Mouse (Mus musculus) adipocyte (in vitro differentiated cells): ENCODE measurements around the gene Thrsp.
A peak's percentile ranks its signal among the peaks of the same experiment; 100 is the strongest.
"Not testable (repeated sequence)": the region's sequence is repeated elsewhere in the genome, so short reads cannot be mapped to it uniquely, and the experiment has no call there.

Source experiments
- DNase-seq: peaks from one replicate; pipeline ENCODE4 v3.0.0-alpha.2; 2016; ENCODE audit warnings: low spot score

Gene Thrsp

DNA sequence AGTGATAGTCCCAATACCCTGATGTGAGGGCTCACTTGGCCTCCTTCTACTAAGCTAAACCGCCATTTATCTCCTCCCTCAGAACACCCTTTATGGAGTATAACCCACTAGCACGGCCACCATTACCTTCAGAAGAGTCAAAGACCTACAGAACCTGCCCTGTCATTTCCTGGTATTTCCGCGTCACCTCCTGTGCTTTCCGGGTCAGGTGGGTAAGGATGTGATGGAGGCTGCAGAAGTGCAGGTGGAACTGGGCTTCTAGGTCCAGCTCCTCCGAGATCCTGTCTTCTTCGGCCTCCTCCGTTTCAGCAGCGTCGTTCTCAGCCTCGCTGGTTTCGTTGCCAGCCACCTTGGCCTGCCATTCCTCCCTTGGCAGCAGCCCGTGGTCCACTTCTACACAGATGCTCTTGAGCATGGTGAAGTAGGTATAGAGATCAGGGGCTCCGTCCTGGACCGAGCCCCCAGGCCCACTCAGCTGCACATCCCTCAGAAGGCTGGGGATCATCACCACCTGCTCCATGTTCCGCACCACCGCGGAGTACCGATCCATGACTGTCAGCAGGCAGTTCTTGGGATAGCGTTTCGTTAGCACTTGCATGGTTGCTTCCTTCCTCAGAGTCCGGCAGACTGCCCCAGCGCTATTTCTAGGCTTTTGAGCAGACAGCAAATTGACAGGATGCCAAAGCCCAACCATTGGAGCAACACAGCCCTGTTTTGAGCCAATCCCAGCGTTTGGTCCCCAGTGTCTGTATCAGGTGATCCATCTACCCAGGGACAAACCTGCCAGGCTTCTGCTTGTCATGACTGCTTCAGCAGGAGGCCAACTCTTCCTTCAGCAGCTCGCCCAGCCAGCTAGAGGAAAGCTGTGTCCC is at the start of gene Thrsp:
Gene Thrsp (minus strand): TSS at position 825 of the 872 bp plus-strand sequence.
- DNase-seq = peak; percentile 83

DNA sequence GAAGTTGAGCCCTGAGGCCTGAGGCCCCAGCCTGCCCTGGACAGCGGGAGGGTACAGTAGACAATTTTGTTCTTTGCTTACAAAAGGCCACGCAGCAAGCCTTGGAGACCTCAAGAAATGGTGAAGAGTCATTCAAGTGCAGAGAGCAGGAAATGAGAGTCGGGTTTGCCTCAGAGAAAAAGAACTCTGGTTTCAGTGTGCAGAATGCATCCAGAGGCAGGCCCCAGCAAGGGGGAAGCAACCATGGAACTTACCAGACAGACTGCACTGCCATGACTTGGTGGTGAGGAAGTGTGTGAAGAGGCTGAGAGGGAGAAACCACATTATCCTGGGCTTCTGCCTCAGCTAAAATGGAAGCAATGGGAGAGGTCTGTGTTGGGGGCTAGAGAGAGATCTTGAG is 38.0 kb upstream of the Thrsp start:
- no peak for DNase-seq

DNA sequence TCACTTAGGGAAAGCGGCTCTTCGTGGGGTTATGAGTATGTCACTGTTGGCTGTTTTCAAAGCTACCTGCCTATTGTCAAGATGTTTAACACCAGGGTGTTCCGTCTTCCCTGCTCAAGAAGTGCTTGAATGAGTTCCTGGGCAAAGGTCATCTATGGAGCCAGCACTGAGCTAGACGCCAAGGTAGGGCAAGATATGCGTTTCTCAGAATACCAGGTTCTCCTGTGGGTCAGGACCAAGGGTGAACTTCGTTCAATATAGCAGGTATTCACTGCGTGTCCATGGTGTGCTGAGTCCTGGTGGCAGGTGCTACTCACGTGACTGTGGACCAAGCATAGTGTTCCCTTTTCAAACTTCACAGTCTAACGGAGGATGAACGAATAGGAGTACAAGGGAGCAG is 37.3 kb upstream of the Thrsp start:
- no peak for DNase-seq

DNA sequence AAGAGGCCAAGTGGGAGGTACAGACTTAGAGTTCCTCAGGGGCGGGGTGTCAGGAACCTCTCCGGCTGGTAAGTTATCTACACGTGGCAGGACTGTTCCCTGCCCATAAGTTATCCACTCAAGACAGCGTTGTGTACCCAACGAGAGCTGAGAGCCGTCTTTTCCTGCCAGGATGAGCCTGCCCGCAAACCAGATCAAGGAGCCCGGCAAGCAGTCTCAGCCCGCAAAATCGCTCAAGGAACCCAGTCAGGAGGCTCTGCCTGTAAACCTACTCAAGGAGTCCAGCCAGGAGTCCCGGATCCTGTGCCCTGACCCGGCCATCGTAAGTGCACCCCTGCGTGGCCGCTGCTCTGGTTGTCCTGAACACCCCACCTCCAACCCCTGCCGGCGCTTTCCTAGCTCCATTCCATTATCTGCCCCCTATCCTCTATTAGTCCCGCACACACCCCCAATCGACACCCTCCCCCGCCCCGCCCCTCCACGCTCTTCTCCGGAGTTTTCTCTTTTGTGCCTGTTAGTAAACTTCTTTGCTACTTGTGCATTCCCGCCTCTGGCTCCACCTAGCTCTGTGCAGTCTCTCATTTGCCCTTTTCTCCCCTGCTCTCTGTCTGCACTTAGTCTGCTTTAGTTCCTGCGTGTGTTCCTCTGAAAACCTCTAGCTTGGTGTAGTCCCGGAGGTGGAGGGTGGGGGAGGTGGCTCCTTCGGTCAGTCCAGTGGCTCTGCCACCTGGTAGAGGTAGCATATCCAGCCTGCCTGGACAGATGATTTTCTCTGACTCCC is 35.8 kb upstream of the Thrsp start:
- peak; percentile 55 for DNase-seq

DNA sequence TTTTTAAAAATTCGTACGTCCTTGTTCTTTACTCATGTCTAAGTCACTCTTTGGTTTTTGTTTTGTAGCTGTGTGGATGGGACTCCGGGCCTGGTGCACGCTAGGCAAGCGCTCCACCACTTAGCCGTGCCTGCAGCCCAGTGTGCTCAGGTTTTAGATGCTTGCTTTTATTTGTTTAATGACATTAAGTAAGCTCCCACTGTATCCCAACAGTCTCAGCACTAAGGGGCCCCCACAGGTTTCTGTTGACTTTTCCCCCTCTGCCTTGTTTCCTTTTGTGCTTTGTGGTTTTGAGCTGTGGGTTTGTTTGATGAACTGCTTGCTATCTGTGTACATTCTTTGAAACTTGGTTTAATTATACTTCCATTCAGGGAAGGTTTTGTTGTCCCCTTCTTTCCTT is 34.7 kb upstream of the Thrsp start:
- no peak for DNase-seq

DNA sequence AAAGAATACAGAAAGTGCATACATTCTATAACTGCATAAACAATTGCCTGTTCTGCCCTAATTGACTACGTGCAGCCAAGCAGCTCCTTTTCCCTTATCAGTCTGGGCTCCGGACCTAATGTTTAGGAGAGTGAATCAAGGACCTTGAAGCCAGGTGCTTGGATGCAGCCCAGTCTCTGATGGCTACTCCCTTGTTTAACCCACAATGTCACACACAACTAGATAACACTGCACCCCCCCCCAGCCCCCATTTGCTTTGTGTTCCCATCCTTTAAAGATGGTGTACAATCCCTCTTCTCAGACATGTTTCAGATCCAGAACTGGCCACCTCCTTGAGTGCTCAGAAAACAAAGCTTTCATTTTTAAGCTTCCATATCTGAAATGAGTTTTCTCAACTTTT is 33.5 kb upstream of the Thrsp start, which contains the start of gene Kctd14:
Gene Kctd14 (plus strand): TSS at position 301 of the 400 bp plus-strand sequence.
- not testable (repeated sequence) for DNase-seq

DNA sequence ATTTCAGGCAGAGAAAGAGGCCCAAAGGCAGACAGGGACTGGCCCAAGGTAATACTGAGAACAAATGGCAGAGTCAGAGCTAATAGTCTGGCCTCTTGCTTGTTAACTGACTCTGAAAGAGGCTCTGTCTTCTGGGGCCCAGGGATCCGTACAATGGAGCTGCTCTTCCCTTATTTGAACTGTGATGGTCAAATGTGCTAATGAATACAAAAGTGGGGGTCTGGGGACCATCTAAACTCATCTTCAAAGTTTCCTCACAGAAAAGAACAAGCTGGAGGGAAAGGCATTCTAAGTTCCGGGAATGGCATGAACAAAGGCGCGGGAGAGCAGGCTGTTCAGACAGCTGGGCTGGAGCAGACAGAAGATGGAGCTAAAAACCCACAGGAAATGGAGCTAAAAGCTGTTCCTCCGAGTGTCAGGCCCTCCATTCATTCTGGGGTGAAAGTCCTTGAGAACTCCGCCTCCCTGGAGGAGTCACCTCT is 29.6 kb upstream of the Thrsp start:
- peak; percentile 47 for DNase-seq

DNA sequence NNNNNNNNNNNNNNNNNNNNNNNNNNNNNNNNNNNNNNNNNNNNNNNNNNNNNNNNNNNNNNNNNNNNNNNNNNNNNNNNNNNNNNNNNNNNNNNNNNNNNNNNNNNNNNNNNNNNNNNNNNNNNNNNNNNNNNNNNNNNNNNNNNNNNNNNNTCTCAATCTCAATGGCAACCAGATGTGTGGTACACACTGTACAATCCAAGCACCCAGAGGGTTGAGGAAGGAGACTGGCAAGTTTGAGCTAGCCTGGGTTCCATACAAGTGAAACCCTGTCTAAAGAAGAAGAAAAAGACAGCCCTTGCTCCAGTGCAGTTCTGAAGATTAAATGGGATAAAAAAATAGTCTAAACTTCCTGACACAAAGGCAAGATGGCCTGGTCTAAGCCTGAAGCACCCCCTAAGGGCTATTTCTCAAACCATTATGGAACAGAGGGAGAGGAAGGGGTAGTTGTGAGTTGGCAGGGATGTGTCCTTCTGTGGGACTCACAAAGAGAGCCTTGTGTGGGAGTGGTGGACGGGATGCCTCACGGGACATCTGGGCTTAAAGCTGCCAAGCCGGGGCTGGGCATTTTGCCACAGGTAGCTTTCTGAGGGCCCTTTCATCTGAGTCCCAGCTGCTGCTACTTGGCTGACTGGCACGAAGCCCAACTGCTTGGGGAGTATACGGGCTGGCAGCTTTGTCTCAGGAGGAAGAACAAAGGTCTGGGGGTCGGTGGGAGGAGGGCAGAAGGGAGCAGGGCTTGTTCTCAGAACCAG is 28.8 kb upstream of the Thrsp start:
- peak; percentile 85 for DNase-seq

DNA sequence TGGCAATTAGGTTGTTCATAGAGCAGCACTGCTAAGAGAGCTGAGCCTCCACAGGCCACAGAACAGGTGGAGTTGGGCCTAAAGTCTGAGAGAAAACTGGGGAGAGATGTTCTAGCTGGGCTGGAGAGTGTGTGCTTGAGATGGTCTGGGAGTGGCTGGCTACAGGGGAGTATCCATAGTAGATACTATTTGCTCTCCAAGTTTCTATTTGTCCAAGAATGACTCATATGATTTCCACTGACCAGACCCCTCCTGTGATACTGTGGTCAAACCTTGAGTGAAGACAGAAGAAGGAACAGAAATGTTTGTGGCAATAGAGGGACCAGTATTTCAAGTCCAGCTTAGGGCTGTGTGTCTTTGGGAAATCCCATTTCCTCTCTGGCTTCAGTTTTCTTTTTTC is 21.5 kb upstream of the Thrsp start:
- no peak for DNase-seq

DNA sequence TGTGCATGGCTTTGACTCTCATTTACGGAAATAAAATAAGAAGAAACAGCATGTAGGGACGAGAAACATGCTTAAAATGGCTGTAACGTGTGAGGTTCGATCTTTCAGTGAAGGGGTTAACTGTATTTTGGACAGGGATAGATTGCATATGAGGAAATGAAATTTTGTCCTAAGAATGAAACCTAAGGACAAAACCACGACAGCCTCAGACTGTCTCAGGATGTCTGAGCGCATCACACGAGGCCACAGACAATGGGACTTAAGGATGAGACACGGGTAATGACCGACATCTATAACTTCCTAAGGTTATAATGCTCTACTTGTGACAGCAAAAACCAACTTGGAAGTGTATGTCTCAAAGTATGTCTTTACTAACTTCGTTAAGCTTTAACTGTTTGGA is 17.0 kb upstream of the Thrsp start:
- no peak for DNase-seq

DNA sequence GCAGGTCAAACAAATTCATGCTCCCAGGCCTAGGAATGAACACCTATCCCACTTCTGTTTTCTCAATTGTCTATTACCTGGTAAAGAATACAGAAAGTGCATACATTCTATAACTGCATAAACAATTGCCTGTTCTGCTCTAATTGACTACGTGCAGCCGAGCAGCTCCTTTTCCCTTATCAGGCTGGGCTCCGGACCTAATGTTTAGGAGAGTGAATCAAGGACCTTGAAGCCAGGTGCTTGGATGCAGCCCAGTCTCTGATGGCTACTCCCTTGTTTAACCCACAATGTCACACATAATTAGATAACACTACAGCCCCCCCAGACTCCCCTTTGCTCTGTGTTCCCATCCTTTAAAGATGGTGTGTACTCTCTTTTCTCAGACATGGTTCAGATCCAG is 16.0 kb upstream of the Thrsp start:
- DNase-seq = not testable (repeated sequence)

DNA sequence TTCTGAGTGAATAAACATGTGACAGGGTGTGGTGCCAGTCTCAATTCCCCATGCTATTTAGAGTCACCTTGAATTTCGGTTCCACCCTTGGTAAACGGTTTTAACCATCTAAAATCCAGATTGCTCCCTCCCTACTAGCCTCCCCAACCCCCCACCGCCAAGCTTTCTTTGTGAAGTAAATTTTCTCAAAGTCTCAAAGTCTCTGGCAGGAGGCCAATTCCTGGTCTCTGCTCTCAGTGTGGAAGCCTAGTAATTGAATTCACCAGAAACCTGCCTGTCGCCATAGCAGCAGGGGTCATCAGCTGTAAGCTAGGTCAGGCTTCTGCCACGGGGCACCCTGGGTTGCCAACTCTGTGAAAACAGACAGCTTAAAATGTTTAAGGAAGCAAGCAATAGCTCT is 12.2 kb upstream of the Thrsp start:
- DNase-seq = no peak

DNA sequence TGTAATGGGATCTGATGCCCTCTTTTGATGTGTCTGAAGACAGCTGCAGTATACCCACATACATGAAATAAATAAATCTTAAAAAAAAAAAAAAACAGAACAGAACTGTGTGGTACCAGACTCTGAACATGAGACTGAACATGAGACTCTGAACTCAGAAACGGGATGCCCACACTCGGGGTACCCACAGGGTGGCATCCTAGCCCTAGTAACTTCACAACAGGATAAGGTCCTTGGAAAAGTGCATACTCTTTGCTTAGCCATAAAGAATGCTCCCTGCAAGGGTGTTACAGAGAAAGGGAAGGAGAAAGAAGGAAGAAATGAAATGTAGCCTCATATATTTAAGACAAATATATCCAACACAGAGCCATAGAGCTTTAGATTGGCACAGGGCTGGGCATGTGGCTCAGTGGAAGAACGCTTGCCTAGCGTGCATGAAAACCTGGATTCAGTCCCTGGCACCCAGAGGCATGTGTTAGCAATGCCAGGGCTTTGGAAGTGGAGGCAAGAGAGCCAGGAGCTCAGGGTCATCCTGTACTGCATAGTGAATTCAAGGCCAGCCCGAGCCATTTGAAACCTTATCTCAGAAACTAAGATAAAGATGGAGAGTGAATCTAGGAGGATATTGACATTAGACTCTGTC is 10.4 kb upstream of the Thrsp start:
- DNase-seq = peak; percentile 64

DNA sequence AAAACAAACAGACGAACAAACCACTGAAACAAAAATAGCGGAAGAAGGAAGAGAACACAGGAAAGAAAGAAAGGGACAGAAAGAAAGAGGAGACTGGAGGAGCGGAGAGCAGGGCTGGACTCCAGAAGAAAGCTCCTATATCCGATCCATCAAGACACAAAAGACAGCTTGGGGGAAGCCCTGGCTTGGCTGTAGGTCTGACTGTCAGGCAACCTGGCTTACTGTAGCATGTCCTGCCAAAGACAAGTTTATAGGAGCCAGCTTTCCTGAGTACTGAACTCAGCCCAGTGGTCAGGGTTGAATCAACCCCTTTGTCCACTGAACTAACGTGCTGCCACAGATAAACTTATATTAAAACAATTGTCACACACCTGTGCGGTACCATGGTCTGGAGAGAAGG is 9.8 kb upstream of the Thrsp start:
- no peak for DNase-seq

DNA sequence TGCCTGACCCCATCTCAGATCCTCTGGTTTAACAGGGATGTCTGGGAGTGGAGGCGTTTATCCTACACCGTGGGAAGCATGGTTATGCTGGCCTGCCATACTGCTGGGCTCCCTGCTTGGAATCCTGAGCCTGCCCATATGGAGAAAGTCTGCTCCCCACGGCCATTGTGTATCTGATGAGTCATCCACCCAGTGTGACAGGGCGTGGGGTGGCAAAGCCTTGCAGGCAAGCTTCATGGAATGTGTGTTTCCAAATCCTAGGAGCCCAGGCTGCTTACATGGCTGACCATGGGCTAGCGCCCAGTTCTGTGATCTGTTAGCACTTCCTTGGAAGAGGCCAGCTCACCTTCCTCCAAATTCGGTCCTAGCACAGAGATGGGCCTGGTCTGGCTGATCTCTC is 9.0 kb upstream of the Thrsp start:
- DNase-seq = no peak

DNA sequence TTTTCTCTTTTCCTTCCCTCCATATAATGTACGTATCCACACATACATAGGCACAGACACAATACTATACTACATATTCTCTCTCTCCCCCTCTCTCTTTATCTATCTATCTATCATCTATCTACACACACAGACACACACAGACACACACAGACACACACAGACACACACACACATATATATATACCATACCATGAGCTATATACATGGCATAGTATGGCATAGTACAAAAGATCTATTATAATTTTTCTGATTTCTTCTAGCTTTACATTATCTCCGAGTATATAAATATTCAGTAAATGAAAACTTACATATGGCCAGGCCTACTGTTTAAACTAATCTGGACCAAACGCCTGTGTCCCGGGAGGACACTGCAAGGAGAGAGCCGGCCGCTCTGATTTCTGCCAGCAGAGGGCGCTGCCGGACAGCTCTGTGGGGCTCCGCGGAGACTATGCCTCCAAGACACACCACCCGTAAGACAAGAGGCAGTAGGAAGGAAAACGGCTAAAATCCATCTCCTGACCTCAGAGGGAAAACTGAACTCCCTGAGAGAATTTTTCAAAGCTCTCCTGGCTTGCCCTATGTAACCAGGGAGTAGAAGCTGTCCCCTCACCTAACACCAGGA is 7.2 kb upstream of the Thrsp start:
- DNase-seq = peak; percentile 80

DNA sequence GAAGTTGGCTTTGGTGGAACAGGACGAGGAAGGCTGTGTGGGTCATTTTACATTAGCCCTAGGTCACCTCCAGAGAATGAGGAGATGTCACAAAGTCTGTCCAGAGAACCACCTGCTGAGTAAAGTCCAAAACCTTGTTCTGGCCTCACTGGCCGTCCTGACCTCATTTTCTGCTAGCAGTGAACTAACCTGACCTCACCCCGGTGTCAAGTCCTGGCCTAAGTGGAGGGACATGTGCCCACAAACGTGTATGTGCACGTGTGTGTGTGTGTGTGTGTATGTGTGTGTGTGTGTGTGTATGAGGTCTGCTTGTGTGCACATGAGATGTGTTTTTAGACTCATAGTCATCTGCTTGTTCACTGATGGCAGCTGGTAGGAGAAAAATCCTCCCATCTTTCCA is 6.2 kb upstream of the Thrsp start:
- no peak for DNase-seq

DNA sequence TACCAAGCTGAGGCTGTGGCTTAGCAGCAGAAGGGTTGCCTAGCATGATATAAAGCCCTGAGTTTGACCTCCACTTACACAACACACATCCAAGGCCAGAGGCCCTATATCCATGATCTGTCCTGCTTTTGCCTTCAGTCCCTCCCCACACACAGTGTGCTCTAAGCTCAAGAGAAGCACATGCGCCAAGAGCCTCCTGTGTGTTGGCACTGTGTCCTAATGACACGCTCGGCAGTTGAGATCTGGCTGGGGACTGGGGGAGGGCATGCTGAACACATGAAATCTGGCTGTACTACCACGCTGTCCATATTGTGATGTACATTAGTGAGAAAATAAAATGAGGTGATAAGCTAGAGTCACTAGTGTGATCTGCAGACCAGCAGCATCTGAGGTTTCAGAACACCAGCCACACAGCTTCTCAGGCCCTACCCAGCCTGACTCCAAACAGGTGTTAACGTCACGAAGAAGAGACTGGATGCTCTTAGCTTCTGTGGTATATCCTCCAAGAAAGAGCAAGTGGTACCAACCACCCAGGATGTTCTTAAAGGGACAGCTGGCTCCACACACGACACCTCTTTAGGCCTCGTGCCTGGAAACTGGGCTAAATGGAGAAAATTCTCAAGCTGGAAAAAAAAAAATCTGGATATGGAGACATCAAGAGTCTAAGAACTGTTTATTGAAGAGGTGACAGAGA is 3.6 kb upstream of the Thrsp start:
- DNase-seq = peak; percentile 83

DNA sequence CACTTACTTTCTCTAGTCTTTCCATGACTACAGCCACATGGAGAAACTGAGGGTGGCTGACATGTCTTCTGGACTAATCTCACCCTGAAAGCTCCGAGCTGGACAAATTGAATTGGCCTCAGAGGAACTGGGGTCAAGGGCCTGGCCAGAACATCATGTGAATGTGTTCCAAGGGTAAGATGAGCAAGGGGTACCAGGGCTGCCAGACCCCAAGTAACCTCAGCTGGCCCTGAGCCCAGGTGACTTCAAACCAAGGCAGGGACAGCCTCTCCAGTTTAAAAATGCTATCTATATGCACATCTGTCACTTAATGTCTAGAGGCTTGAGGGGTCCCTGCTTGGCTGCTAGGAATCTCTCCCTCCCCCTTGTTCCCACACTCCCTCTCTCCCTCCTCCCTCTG is 2.9 kb upstream of the Thrsp start:
- DNase-seq = peak; percentile 78

DNA sequence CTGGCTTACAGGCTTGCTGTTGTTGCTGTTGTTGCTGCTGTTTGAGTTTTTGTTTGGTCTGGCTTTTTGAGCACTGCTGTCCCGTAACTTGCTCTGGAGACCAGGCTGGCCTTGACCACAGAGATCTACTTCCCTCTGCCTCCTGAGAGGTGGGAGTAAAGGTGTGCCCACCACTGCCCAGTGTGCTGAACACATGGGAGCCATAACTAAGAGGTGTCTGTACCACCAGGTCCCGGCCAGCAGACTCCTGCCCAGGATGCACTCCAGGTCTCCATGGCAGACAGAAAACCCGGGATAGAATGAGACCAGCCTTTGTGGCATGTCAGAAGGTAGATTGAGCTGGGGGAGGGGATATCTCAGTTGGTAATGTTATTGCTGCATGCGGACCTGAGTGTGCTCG is 1.6 kb upstream of the Thrsp start:
- DNase-seq = no peak

DNA sequence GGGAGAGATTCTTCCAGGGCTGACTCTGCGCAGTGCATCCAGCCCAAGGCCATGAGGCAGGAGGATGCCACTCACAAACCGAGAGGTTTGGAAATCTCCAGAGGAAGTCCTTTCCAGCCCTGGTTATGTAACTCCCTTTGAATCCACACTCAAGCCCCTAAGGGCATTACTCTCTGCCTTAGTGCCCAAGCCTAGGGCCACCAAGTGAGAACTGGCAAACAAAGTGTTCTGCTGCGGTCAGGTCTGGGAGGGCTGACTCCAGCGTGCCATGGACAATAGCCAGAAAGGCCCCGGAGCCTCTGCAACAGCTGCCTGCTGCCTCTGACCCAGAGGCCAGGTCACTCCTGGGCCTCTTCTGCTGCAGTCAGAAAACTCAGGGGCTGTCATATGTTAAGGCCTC is 1.2 kb upstream of the Thrsp start:
- DNase-seq = peak; percentile 91
